Mouse (Mus musculus) kidney, adult 2 months (tissue): ENCODE measurements around the gene Mum1l1.

Experiments used
- CTCF ChIP-seq: fragments of 200-500 bp; conservative IDR thresholded peaks from 2 replicates; pipeline ENCODE4 v1.5.1; 2011; ENCODE audit warnings: low read depth, mild to moderate bottlenecking, control low read depth, low read length, moderate library complexity, mixed read lengths; ENCODE audit not compliant: insufficient read depth, insufficient read length
- POLR2A ChIP-seq: fragments of 200-500 bp; IDR thresholded peaks from one replicate; pipeline ENCODE4 v1.6.1; 2011; ENCODE audit warnings: low read depth, low read length, control low read depth

- TF ChIP-seq CTCF: no peak
- TF ChIP-seq POLR2A: no peak
Observed at GRCm38 (mm10) chrX:139221893-139222292, 12.1 kb downstream of the Mum1l1 start.
